Mouse (Mus musculus) C2C12 (cell line): Measurements from ENCODE around the gene Apol11b.
"Not testable (repeated sequence)": the region's sequence is repeated elsewhere in the genome, so short reads cannot be mapped to it uniquely, and the experiment has no call there.

Source experiments
- CEBPB ChIP-seq: IDR thresholded peaks from one replicate; pipeline ENCODE4 v1.6.1; 2011; ENCODE audit warnings: low read depth, mild to moderate bottlenecking, control low read depth, moderate library complexity
- CTCF ChIP-seq: IDR thresholded peaks from one replicate; pipeline ENCODE4 v1.5.1; 2011; ENCODE audit not compliant: control insufficient read depth, insufficient read depth, insufficient read length
- FOSL1 ChIP-seq: IDR thresholded peaks from one replicate; pipeline ENCODE4 v1.8.0; 2011; ENCODE audit warnings: mild to moderate bottlenecking, low read length; ENCODE audit not compliant: poor library complexity, insufficient read depth, severe bottlenecking
- MAX ChIP-seq: IDR thresholded peaks from one replicate; pipeline ENCODE4 v1.6.1; 2011; ENCODE audit warnings: mild to moderate bottlenecking, control low read depth
- MYOD1 ChIP-seq: IDR thresholded peaks from one replicate; pipeline ENCODE4 v1.6.1; 2011; ENCODE audit warnings: low read depth; ENCODE audit not compliant: control insufficient read depth, insufficient read length
- MYOG ChIP-seq: IDR thresholded peaks from one replicate; pipeline ENCODE4 v1.6.1; 2011; ENCODE audit not compliant: control insufficient read depth, insufficient read length; ENCODE audit errors: extremely low read depth
- USF1 ChIP-seq: IDR thresholded peaks from one replicate; pipeline ENCODE4 v1.6.1; 2011; ENCODE audit warnings: low read depth, mild to moderate bottlenecking, control low read depth, moderate library complexity

GRCm38 (mm10) chr15:77674081-77674480 is 31.0 kb upstream of the Apol11b start:
- not testable (repeated sequence) for TF ChIP-seq CTCF, USF1, MYOG, MAX, CEBPB, MYOD1, FOSL1
